Mouse (Mus musculus): ENCODE measurements at regions not wholly inside any gene's neighbourhood (a gene's known extent, or its start where the extent isn't known, plus 50 kb on each side); places are given as distances from the start of the nearest gene placed in this dataset.

DNA sequence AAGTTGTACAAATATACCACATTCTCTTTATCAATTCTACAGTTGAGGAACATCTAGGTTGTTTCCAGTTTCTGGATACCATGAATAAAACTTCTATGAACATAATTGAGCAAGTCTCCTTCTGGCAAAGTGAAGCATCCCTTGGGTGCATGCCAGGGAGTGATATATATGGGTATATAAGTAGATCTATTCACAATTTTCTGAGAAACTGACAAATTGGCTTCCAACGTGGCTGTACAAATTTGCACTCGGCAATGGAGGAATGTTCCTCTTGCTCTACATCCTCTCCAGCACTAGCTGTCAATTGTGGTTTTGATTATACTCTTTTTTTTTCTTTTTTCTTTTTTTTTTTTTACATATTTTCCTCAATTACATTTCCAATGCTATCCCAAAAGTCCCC, 576.7 kb downstream of the 9430069I07Rik start:
- no peak for DNase-seq
- intact Hi-C loops (cut with DNase I) = no loop called here

GRCm38 (mm10) chr15:33759496-33759895, 598.2 kb downstream of the 9430069I07Rik start:
- no peak for DNase-seq
- intact Hi-C loops (cut with DNase I) = no loop called here

DNA sequence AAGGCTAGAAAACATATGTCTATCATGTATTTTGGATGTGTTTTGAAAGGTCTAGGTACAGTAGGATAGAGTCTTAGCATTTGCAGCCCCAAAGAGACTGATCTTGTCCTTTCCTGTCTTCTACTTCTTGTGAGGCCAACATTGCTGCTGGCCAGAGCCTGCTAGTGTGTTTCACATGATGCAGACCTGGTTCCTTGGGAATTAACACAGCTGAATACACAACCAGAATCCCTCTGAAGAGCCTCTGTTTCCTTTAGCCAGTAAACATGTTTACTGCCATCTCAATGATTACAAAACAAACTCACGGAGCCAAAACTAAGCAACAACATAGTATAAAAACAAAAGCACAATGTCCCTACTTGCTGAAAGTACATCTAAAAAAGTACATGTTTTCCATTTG, 598.9 kb downstream of the 9430069I07Rik start:
- intact Hi-C loops (cut with DNase I) = no loop called here
- no peak for DNase-seq
